Mouse (Mus musculus) embryonic facial prominence, embryonic 11.5 days (tissue): ENCODE results near the gene Apobec2. TPM values are rescaled to one million over a fixed set of nuclear protein-coding genes. Genes with fewer than 3 reads are reported as not detected.

ENCODE experiments used
- ATAC-seq: fragments of 200-750 bp; cut with Nextera tagmentation; replicated peaks from 2 replicates; pipeline ENCODE4 v1.8.0; 2017; ENCODE audit warnings: low read depth; ENCODE audit not compliant: insufficient number of reproducible peaks, low FRiP score, low TSS enrichment
- DNase-seq: peaks from one replicate; pipeline ENCODE4 v3.0.0-alpha.2; 2015; ENCODE audit warnings: low spot score
- H3K27ac ChIP-seq: fragments of 300-500 bp; sonication (generic); replicated peaks from 2 replicates; pipeline ENCODE4 v1.5.1; 2014; ENCODE audit warnings: mild to moderate bottlenecking, low read depth, low read length, control low read depth
- H3K27me3 ChIP-seq: fragments of 300-500 bp; sonication (generic); 2 replicates; pipeline ENCODE4 v1.6.1; 2014; ENCODE audit warnings: mild to moderate bottlenecking, low read length, moderate library complexity, mixed read lengths; ENCODE audit not compliant: control insufficient read depth, insufficient read depth
- H3K36me3 ChIP-seq: fragments of 300-500 bp; sonication (generic); replicated peaks from 2 replicates; pipeline ENCODE4 v1.6.1; 2014; ENCODE audit warnings: low read depth, mild to moderate bottlenecking, low read length, moderate library complexity, mixed read lengths; ENCODE audit not compliant: control insufficient read depth, insufficient read depth
- H3K4me1 ChIP-seq: fragments of 300-500 bp; sonication (generic); 2 replicates; pipeline ENCODE4 v1.6.1; 2014; ENCODE audit warnings: low read length, mixed read lengths; ENCODE audit not compliant: control insufficient read depth, insufficient read depth
- H3K4me2 ChIP-seq: fragments of 300-500 bp; sonication (generic); 2 replicates; pipeline ENCODE4 v1.6.1; 2014; ENCODE audit warnings: low read depth, mild to moderate bottlenecking, control low read depth, low read length, moderate library complexity
- H3K4me3 ChIP-seq: fragments of 300-500 bp; sonication (generic); 2 replicates; pipeline ENCODE4 v1.5.1; 2014; ENCODE audit warnings: low read depth, low read length, control low read depth
- H3K9ac ChIP-seq: fragments of 300-500 bp; sonication (generic); replicated peaks from 2 replicates; pipeline ENCODE4 v1.6.1; 2014; ENCODE audit warnings: mild to moderate bottlenecking, control low read depth, low read length
- H3K9me3 ChIP-seq: fragments of 300-500 bp; sonication (generic); replicated peaks from 2 replicates; pipeline ENCODE4 v1.6.1; 2016; ENCODE audit warnings: mild to moderate bottlenecking, low read length, inconsistent platforms, mixed read lengths; ENCODE audit not compliant: control insufficient read depth
- WGBS: fragments of 180-500 bp; shearing (Covaris S2); extraction: QIAGEN DNeasy Blood & Tissue Kit; methylation state at CpG from one replicate; pipeline ENCODE4 v1.1.7; 2014; 5-methylcytosine and 5-hydroxymethylcytosine counted together
- polyA plus RNA-seq: library from polyadenylated mRNA; unstranded; fragments of >200 nt; fragmentation: Nextera tagmentation; extraction: Ambion mirVana; gene quantifications from 2 replicates; pipeline ENCODE4 v1.2.1, GENCODE M21; 2014

Gene Apobec2
- polyA plus RNA-seq, 1 experiment from 2014 or later = 2.0 TPM

- Histone ChIP-seq H3K27ac (no peak overlapping the region), H3K4me1 (no peaks in the 10 kb centered on the region), H3K4me2 (no peak overlapping the region), H3K4me3 (no peak overlapping the region), H3K9ac (no peak overlapping the region), H3K27me3 (no peaks in the 10 kb centered on the region), H3K9me3 (no peaks in the 10 kb centered on the region), H3K36me3 (no peaks in the 10 kb centered on the region)
- no peak for ATAC-seq
- WGBS = 82% methylated on average over 9 of the region's 9 CpGs
- no peak for DNase-seq
Measured at GRCm38 (mm10) chr17:48424237-48424636, 8.5 kb downstream of the Apobec2 start.

DNA sequence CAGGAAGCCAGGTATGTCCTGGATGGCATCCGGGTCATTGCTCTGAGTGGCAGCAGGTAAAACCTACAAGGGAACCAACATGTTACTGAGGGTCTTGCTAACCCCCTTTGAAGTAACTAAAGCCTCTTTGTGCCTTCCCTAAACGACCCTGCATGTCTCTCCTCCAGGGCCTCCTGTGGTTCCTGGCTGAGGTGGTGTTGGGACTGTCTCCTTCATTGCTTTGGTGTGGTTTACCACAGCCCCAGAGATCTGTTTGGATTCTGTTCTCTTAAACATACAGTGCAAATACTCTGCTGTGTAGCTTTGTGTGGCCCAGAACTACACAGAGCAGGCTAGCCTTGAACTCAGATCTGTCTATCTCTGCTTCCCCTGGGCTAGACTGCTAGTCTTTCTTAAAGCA is 13.2 kb downstream of the Apobec2 start:
- Histone ChIP-seq H3K9me3 (no peaks in the 10 kb centered on the region), H3K4me3 (no peak overlapping the region), H3K4me1 (no peaks in the 10 kb centered on the region), H3K4me2 (no peak overlapping the region), H3K36me3 (no peaks in the 10 kb centered on the region), H3K27ac (no peak overlapping the region), H3K27me3 (no peaks in the 10 kb centered on the region), H3K9ac (no peak overlapping the region)
- DNase-seq = no peak
- ATAC-seq = no peak
- 78% methylated on average over 2 of the region's 2 CpGs for WGBS

- ATAC-seq = no peak
- DNase-seq = no peak
- H3K27ac ChIP-seq = no peak overlapping the region
Measured at GRCm38 (mm10) chr17:48418781-48419180, 13.9 kb downstream of the Apobec2 start.

DNA sequence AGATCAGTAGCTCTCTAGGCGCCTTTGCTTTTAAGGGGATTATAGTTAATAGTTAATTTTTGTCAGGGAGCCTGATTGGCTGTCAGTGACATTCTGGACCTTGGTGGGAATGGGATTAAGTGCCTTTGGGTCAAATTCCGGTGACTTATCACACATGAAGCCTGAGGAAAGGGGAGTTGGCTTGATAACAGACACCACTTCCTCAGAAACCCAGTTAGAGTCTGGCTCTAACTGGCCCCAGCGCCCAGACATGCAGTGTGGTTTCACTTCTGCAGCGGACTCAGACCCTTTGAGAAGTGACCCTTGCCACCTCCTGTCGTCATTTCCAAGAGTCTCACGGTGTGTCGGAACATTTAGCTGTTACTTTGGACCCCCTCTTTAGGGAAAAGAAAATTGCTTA is 14.6 kb downstream of the Apobec2 start:
- Histone ChIP-seq H3K27ac (no peak overlapping the region), H3K27me3 (no peaks in the 10 kb centered on the region), H3K4me2 (no peak overlapping the region), H3K4me1 (no peaks in the 10 kb centered on the region), H3K36me3 (no peaks in the 10 kb centered on the region), H3K9me3 (no peaks in the 10 kb centered on the region), H3K9ac (no peak overlapping the region), H3K4me3 (no peak overlapping the region)
- ATAC-seq = no peak
- WGBS = 76% methylated on average over 7 of the region's 7 CpGs
- no peak for DNase-seq

More at GRCm38 (mm10) chr17:48418781-48419180, 13.9 kb downstream of the Apobec2 start:
- no peaks in the 10 kb centered on the region for H3K4me1 ChIP-seq
- no peaks in the 10 kb centered on the region for H3K36me3 ChIP-seq
- H3K4me3 ChIP-seq = no peak overlapping the region
- no peaks in the 10 kb centered on the region for H3K27me3 ChIP-seq
- 84% methylated on average over 1 of the region's 1 CpGs for WGBS
- no peak overlapping the region for H3K4me2 ChIP-seq
- no peak overlapping the region for H3K9ac ChIP-seq
- H3K9me3 ChIP-seq = no peaks in the 10 kb centered on the region

DNA sequence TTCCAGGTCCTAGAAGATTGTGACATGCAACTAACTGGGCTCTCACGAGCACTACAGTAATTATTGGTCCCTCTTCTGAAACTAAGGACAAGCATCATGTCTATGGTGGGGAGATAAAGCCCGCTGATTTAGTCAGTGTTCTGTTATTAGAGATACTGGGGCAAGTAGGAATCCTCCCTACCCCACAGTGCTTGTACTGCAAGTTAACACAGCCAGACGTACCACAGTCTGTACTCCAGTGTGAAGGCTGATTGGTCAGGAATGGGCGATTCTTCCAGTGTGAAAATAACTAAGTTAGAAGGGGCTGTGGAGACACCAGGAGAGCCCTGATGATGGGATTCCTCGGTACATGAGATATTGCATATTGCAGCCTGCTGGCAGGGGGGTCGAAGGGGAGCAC is 15.2 kb downstream of the Apobec2 start:
- H3K4me3 ChIP-seq = no peak overlapping the region
- no peak overlapping the region for H3K27ac ChIP-seq
- H3K4me1 ChIP-seq = no peaks in the 10 kb centered on the region
- DNase-seq (no peak), ATAC-seq (no peak)
- WGBS = 92% methylated on average over 6 of the region's 6 CpGs
- H3K9ac ChIP-seq = no peak overlapping the region
- no peak overlapping the region for H3K4me2 ChIP-seq
- no peaks in the 10 kb centered on the region for H3K36me3 ChIP-seq
- H3K9me3 ChIP-seq = no peaks in the 10 kb centered on the region
- no peaks in the 10 kb centered on the region for H3K27me3 ChIP-seq

GRCm38 (mm10) chr17:48416425-48417195 is 16.1 kb downstream of the Apobec2 start:
- no peaks in the 10 kb centered on the region for H3K9me3 ChIP-seq
- no peak overlapping the region for H3K27ac ChIP-seq
- no peaks in the 10 kb centered on the region for H3K27me3 ChIP-seq
- no peak overlapping the region for H3K4me2 ChIP-seq
- H3K4me1 ChIP-seq = no peaks in the 10 kb centered on the region
- H3K9ac ChIP-seq = no peak overlapping the region
- no peaks in the 10 kb centered on the region for H3K36me3 ChIP-seq
- ATAC-seq (0 out of 2 replicates have a peak, but pooled peaks have one; percentile 48), DNase-seq (peak; percentile 80)
- WGBS = 87% methylated on average over 14 of the region's 14 CpGs
- H3K4me3 ChIP-seq = no peak overlapping the region

DNA sequence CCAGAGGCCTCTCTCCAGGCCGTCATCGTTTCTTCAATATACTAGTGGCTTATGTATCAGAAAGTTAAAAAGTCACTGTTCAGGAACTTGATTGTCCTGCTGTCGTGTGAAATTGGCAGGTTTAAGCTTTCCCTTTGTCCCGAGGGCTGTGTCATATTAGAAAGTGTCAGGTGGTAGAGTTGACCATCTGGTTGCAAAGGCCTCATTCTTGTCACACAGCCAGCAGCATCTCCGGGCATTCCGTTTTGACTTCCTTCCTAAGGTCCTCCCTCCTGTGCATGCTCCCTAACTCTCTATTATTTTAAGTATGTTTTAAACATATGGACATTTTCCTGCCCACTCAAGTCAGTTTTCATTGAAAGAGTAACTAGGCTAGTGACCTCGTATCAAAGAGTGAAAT is 16.7 kb downstream of the Apobec2 start:
- no peaks in the 10 kb centered on the region for H3K4me1 ChIP-seq
- no peaks in the 10 kb centered on the region for H3K27me3 ChIP-seq
- H3K4me2 ChIP-seq = no peak overlapping the region
- H3K9me3 ChIP-seq = no peaks in the 10 kb centered on the region
- no peaks in the 10 kb centered on the region for H3K36me3 ChIP-seq
- H3K9ac ChIP-seq = no peak overlapping the region
- no peak for DNase-seq
- ATAC-seq = no peak
- WGBS = 84% methylated on average over 7 of the region's 7 CpGs
- no peak overlapping the region for H3K27ac ChIP-seq
- no peak overlapping the region for H3K4me3 ChIP-seq

- H3K36me3 ChIP-seq = no peaks in the 10 kb centered on the region
- peak overlapping the region; percentile 36 for H3K4me3 ChIP-seq
- H3K27me3 ChIP-seq = no peaks in the 10 kb centered on the region
- DNase-seq = no peak
- H3K27ac ChIP-seq = peak overlapping the region; percentile 83
- 62% methylated on average over 8 of the region's 8 CpGs for WGBS
- no peaks in the 10 kb centered on the region for H3K4me1 ChIP-seq
- no peak for ATAC-seq
- H3K4me2 ChIP-seq = peak overlapping the region; percentile 55
- H3K9me3 ChIP-seq = no peaks in the 10 kb centered on the region
- peak overlapping the region; percentile 67 for H3K9ac ChIP-seq
Measured at GRCm38 (mm10) chr17:48411241-48411640, 21.5 kb downstream of the Apobec2 start.
